Mouse (Mus musculus): ENCODE measurements at regions not wholly inside any gene's neighbourhood (a gene's known extent, or its start where the extent isn't known, plus 50 kb on each side); places are given as distances from the start of the nearest gene placed in this dataset.

DNA sequence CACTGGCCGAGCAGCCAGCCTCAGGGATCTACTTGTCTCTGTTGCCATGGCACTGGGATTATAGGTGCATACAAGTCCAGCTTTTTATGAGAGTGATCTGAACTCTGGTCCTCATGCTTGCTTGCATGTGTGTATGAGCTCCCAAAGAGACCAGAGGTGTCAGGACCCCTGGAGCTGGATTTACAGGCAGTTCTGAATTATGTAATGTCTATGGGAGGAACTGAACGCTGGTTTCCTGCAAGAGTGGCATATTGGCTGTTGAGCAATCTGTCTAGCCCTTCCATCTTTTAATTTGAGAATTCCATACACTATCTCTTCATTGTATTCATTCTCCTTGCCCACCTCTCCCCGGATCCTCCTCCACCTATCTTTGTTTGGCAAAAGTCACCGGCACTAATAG, 102.5 kb upstream of the Tmem178 start:
- no peaks in the 10 kb centered on the region for H3K4me1 ChIP-seq (ENCODE audit: control insufficient read depth in 1 of 2, insufficient read depth in 2 of 2, low read length in 2 of 2)
- H3K4me3 ChIP-seq (ENCODE audit: control insufficient read depth in 1 of 2, insufficient read depth in 1 of 2, low read depth in 2 of 2, low read length in 2 of 2), result no peak overlapping the region
- H3K27ac ChIP-seq (ENCODE audit: control insufficient read depth, low read depth, low read length), result no peak overlapping the region
- no peaks in the 10 kb centered on the region for H3K36me3 ChIP-seq (ENCODE audit: control insufficient read depth in 1 of 2, insufficient read depth in 2 of 2, low read length in 2 of 2)
- DNase-seq (ENCODE audit: low read depth, low spot score), result no peak
- H3K27me3 ChIP-seq (ENCODE audit: control insufficient read depth in 1 of 2, insufficient read depth in 2 of 2, low read length in 2 of 2), result no peaks in the 10 kb centered on the region
- H3K9ac ChIP-seq (ENCODE audit: control insufficient read depth, low read depth, low read length, poor library complexity, severe bottlenecking), result no peak overlapping the region
- no peaks in the 10 kb centered on the region for H3K79me2 ChIP-seq (ENCODE audit: control insufficient read depth, insufficient read depth, low read length, poor library complexity)
- TF ChIP-seq MAFK (IDR thresholded peaks at IDR 0.05; ENCODE audit: borderline replicate concordance, low read depth, low read length) (no peak), POLR2A (IDR thresholded peaks at IDR 0.05; ENCODE audit: control insufficient read depth in 1 of 2, insufficient read depth in 1 of 2, low read depth in 1 of 2, low read length in 2 of 2, poor library complexity in 1 of 2) (no peak), ZKSCAN1 (IDR thresholded peaks at IDR 0.05; ENCODE audit: low read depth, low read length) (no peak)
- no peaks in the 10 kb centered on the region for H3K9me3 ChIP-seq (replicated peaks; ENCODE audit: insufficient read depth, low read length)

DNA sequence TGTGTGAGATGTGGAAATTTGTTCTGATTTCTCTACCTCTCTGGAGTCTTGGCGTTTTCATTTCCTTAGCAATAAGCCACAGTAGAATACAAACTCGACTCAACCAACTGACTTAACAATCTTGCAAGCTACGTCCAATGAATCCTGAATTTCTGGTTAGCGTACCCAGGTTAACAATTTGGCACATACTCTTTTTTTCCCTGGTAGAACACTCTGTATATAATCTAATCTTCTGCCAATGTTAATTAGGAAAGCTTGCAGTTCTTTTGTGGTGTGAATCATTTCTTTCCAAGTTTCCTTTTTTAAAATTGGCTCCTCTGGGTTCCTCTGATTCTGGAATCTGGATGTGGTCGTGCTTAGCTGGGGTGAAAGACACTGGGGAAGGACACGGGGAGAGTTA, 103.5 kb upstream of the Tmem178 start:
- no peaks in the 10 kb centered on the region for H3K27me3 ChIP-seq (ENCODE audit: control insufficient read depth in 1 of 2, insufficient read depth in 2 of 2, low read length in 2 of 2)
- no peak overlapping the region for H3K9ac ChIP-seq (ENCODE audit: control insufficient read depth, low read depth, low read length, poor library complexity, severe bottlenecking)
- H3K9me3 ChIP-seq (replicated peaks; ENCODE audit: insufficient read depth, low read length), result no peaks in the 10 kb centered on the region
- no peaks in the 10 kb centered on the region for H3K79me2 ChIP-seq (ENCODE audit: control insufficient read depth, insufficient read depth, low read length, poor library complexity)
- DNase-seq (ENCODE audit: low read depth, low spot score), result no peak
- H3K4me3 ChIP-seq (ENCODE audit: control insufficient read depth in 1 of 2, insufficient read depth in 1 of 2, low read depth in 2 of 2, low read length in 2 of 2), result no peak overlapping the region
- H3K27ac ChIP-seq (ENCODE audit: control insufficient read depth, low read depth, low read length), result no peak overlapping the region
- H3K36me3 ChIP-seq (ENCODE audit: control insufficient read depth in 1 of 2, insufficient read depth in 2 of 2, low read length in 2 of 2), result no peaks in the 10 kb centered on the region
- H3K4me1 ChIP-seq (ENCODE audit: control insufficient read depth in 1 of 2, insufficient read depth in 2 of 2, low read length in 2 of 2), result 0 out of 4 replicates have a peak, but pooled peaks cover 0 to 3% of the 10 kb centered on the region in 2 experiments
- TF ChIP-seq USF1 (IDR thresholded peaks at IDR 0.05; ENCODE audit: low read depth, low read length) (no peak), GABPA (IDR thresholded peaks at IDR 0.05; ENCODE audit: low read depth, low read length) (no peak), TAL1 (IDR thresholded peaks at IDR 0.05; ENCODE audit: low read length) (no peak), MAX (IDR thresholded peaks at IDR 0.05; ENCODE audit: low read length) (no peak), GATA1 (IDR thresholded peaks at IDR 0.05; ENCODE audit: low read depth, low read length) (no peak)

DNA sequence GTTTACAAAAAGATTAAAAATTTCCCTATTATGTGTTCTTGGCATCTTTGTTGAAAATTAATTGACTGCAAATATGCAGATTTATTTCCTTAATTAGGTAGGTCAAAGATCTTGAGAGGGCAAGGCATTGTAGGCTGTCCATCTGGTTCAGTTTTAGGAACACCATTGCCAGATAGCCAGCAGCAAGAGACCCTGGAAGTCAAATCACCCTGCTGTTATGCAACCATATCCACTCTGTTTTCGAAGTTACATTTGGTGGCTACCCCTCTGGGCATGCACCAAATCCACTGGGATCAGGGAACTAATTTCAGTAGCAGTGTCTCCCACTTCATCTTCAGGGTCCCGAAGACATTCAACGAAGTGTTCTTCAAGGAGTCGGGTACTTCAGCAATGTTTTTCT, 104.0 kb upstream of the Tmem178 start:
- Histone ChIP-seq H3K9me3 (replicated peaks; ENCODE audit: insufficient read depth, low read length) (no peaks in the 10 kb centered on the region), H3K9ac (ENCODE audit: control insufficient read depth, low read depth, low read length, poor library complexity, severe bottlenecking) (no peak overlapping the region), H3K27ac (ENCODE audit: control insufficient read depth, low read depth, low read length) (no peak overlapping the region), H3K79me2 (ENCODE audit: control insufficient read depth, insufficient read depth, low read length, poor library complexity) (no peaks in the 10 kb centered on the region), H3K4me3 (ENCODE audit: control insufficient read depth in 1 of 2, insufficient read depth in 1 of 2, low read depth in 2 of 2, low read length in 2 of 2) (no peak overlapping the region), H3K27me3 (ENCODE audit: control insufficient read depth in 1 of 2, insufficient read depth in 2 of 2, low read length in 2 of 2) (no peaks in the 10 kb centered on the region), H3K36me3 (ENCODE audit: control insufficient read depth in 1 of 2, insufficient read depth in 2 of 2, low read length in 2 of 2) (no peaks in the 10 kb centered on the region), H3K4me1 (ENCODE audit: control insufficient read depth in 1 of 2, insufficient read depth in 2 of 2, low read length in 2 of 2) (0 out of 4 replicates have a peak, but pooled peaks cover 0 to 3% of the 10 kb centered on the region in 2 experiments)
- TF ChIP-seq NRF1 (IDR thresholded peaks at IDR 0.05; ENCODE audit: insufficient read depth, low read depth, low read length, poor library complexity, severe bottlenecking), result no peak
- TF ChIP-seq JUND (IDR thresholded peaks at IDR 0.05; ENCODE audit: low read depth, low read length), result no peak
- TF ChIP-seq MXI1 (IDR thresholded peaks at IDR 0.05; ENCODE audit: low read depth, low read length), result no peak
- no peak for TF ChIP-seq USF1 (IDR thresholded peaks at IDR 0.05; ENCODE audit: low read depth, low read length)
- no peak for TF ChIP-seq HCFC1 (IDR thresholded peaks at IDR 0.05; ENCODE audit: low read depth, low read length)
- no peak for TF ChIP-seq TCF12 (IDR thresholded peaks at IDR 0.05; ENCODE audit: low read depth, low read length)
- TF ChIP-seq RAD21 (IDR thresholded peaks at IDR 0.05; ENCODE audit: low read depth, low read length), result no peak
- no peak for TF ChIP-seq SMC3 (IDR thresholded peaks at IDR 0.05; ENCODE audit: low read depth, low read length)
- no peak for TF ChIP-seq POLR2AphosphoS5 (IDR thresholded peaks at IDR 0.05; ENCODE audit: borderline replicate concordance, low read depth, low read length)
- TF ChIP-seq E2F4 (IDR thresholded peaks at IDR 0.05; ENCODE audit: borderline replicate concordance, low read depth, low read length), result no peak
- TF ChIP-seq MYC (IDR thresholded peaks at IDR 0.05; ENCODE audit: low read depth, low read length), result no peak
- no peak for TF ChIP-seq GABPA (IDR thresholded peaks at IDR 0.05; ENCODE audit: low read depth, low read length)
- no peak for TF ChIP-seq POLR2A (IDR thresholded peaks at IDR 0.05; ENCODE audit: control insufficient read depth in 1 of 2, insufficient read depth in 1 of 2, low read depth in 1 of 2, low read length in 2 of 2, poor library complexity in 1 of 2)
- no peak for TF ChIP-seq CTCF (IDR thresholded peaks at IDR 0.05 in 2 of 3, conservative IDR thresholded peaks at IDR 0.05 in 1 of 3; ENCODE audit: control insufficient read depth in 1 of 3, insufficient read depth in 1 of 3, low read depth in 2 of 3, low read length in 3 of 3, poor library complexity in 1 of 3, severe bottlenecking in 1 of 3)
- TF ChIP-seq RCOR1 (IDR thresholded peaks at IDR 0.05; ENCODE audit: low read depth, low read length), result no peak
- no peak for TF ChIP-seq ZNF384 (IDR thresholded peaks at IDR 0.05; ENCODE audit: low read depth, low read length)
- TF ChIP-seq MEF2A (IDR thresholded peaks at IDR 0.05; ENCODE audit: extremely low read depth, insufficient replicate concordance, low read depth, low read length, poor library complexity, severe bottlenecking), result no peak
- DNase-seq (ENCODE audit: low read depth, low spot score), result no peak

All from MEL (cell line).